Mouse (Mus musculus): ENCODE data around the gene Trnt1. TPM values are rescaled to one million over a fixed set of nuclear protein-coding genes. Genes with fewer than 3 reads are reported as not detected.
A peak's percentile ranks its signal among the peaks of the same experiment; 100 is the strongest.

Trnt1 gene
- polyA plus RNA-seq, 1 experiment from 2014 or later = 60.7 TPM

DNA sequence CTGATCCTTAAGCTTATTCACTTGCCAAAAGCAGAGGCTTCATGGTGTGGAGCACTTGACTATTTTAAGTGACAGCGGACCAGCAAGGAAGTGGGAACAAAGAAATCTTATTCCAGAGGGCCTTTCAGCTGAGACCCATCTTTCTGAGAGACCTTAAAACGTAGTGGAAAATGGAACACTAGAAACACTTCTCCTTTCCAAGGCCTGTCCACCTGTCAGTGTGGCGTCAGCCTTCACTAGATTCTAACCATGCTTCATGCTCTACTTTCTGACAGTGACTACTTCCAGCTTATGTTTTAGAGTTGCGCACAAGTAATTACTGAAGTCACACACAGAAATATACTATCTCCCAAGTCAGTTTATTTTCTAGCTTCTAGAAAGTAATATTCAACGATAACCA lies 23.6 kb downstream of the Trnt1 start:
- ATAC-seq (ENCODE audit: low FRiP score) = no peak

DNA sequence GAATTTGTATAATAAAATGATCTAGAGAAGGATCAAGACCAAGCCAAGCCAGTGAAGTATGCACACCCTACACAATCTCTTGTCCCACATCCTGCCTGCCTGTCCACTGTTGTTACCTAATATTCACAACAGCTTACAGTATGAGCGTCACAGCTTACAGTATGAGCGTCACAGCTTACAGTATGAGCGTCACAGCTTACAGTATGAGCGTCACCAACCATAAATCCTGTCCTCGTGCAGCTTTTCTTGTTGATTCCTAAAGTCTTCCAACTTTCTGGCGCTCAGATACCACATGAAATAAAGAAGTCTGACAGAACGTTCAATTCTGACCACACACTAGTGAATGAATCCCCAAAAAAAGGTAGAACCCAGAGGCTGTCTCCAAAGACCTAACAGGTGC lies 24.2 kb downstream of the Trnt1 start:
- Histone ChIP-seq H3K9ac (replicated peaks) (no peak overlapping the region), H3K4me2 (no peak overlapping the region), H3K27ac (replicated peaks) (no peak overlapping the region), H3K36me3 (peaks cover 35% of the 10 kb centered on the region), H3K4me3 (replicated peaks) (no peak overlapping the region), H3K4me1 (no peaks in the 10 kb centered on the region; the same call in 1 of the 2 replicates), H3K9me3 (replicated peaks) (no peaks in the 10 kb centered on the region), H3K27me3 (replicated peaks) (no peaks in the 10 kb centered on the region)
- WGBS = 96% methylated on average over 7 of the region's 7 CpGs
- ATAC-seq (ENCODE audit: low FRiP score) = no peak

More for the DNA sequence above, 23.6 kb downstream of the Trnt1 start:
- Histone ChIP-seq H3K27ac (replicated peaks) (no peak overlapping the region), H3K27me3 (replicated peaks) (no peaks in the 10 kb centered on the region), H3K4me2 (no peak overlapping the region), H3K9ac (replicated peaks) (no peak overlapping the region), H3K4me1 (no peaks in the 10 kb centered on the region), H3K9me3 (replicated peaks) (no peaks in the 10 kb centered on the region), H3K36me3 (peaks cover 38% of the 10 kb centered on the region), H3K4me3 (replicated peaks) (no peak overlapping the region)
- 96% methylated on average over 5 of the region's 5 CpGs for whole genome bisulfite sequencing

DNA sequence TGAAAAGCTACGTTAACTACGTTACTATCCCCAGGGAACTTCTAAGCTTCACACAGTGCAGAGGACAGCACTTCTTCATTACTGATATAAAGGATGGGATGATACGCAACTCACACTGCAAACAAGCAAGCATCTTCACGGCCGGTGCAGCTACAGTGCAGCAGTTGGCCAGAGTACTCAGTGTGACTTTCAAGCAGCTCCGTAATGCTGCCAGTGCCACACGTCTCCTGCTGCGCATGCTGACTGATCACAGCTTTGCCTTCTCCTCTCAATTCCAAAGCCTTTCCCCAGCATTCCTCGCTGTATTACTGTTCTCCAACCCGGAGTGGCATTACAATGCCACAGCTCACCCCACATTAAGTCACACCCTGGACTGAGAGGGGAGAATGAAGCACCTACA lies 24.7 kb downstream of the Trnt1 start:
- no peak for ATAC-seq (ENCODE audit: low FRiP score)
- Histone ChIP-seq H3K4me2 (no peak overlapping the region), H3K9ac (replicated peaks) (no peak overlapping the region), H3K4me3 (replicated peaks) (no peak overlapping the region), H3K9me3 (replicated peaks) (no peaks in the 10 kb centered on the region), H3K4me1 (peaks cover 5% of the 10 kb centered on the region), H3K36me3 (peaks cover 35% of the 10 kb centered on the region), H3K27me3 (replicated peaks) (no peaks in the 10 kb centered on the region), H3K27ac (replicated peaks) (no peak overlapping the region)
- WGBS = 93% methylated on average over 10 of the region's 10 CpGs

DNA sequence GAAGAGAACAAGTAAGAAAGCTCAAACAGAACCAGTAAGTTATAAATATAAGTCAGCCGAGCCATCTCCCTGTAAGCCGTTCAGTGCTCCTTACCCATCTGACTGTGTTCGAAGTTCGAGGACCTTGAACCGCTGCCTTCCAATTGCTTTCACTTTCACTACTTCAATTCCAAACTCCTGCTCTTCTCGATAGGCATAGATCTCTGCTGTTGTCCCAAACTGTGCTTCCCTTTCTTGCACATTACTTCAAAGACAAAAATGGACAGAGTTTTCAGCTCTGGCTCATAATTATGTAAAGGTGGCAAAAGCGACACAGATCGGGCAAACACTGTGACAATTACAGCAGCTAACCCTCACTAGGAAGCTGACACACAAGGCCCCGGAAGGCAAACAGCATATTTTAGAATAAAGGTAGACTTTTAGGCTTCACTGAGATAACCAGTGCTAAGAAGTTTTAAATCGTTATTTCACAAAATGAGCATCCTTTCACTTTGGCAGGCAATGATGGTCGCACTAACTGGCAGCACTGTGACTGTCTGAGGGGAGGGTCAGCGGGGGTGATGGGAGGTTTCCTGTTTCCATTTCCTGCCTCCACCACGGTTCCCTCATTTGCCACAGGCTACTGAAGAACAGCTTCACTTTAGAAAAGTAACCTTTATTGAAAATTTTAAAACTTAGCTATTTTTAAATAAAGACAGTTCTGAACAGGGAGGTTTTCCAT lies 25.3 kb downstream of the Trnt1 start:
- Histone ChIP-seq H3K4me2 (no peak overlapping the region), H3K9me3 (replicated peaks) (no peaks in the 10 kb centered on the region), H3K27me3 (replicated peaks) (no peaks in the 10 kb centered on the region), H3K4me1 (peaks cover 11% of the 10 kb centered on the region), H3K36me3 (peaks cover 35% of the 10 kb centered on the region), H3K9ac (replicated peaks) (no peak overlapping the region), H3K4me3 (replicated peaks) (no peak overlapping the region), H3K27ac (replicated peaks) (no peak overlapping the region)
- 92% methylated on average over 13 of the region's 13 CpGs for WGBS
- ATAC-seq (ENCODE audit: low FRiP score) = no peak

DNA sequence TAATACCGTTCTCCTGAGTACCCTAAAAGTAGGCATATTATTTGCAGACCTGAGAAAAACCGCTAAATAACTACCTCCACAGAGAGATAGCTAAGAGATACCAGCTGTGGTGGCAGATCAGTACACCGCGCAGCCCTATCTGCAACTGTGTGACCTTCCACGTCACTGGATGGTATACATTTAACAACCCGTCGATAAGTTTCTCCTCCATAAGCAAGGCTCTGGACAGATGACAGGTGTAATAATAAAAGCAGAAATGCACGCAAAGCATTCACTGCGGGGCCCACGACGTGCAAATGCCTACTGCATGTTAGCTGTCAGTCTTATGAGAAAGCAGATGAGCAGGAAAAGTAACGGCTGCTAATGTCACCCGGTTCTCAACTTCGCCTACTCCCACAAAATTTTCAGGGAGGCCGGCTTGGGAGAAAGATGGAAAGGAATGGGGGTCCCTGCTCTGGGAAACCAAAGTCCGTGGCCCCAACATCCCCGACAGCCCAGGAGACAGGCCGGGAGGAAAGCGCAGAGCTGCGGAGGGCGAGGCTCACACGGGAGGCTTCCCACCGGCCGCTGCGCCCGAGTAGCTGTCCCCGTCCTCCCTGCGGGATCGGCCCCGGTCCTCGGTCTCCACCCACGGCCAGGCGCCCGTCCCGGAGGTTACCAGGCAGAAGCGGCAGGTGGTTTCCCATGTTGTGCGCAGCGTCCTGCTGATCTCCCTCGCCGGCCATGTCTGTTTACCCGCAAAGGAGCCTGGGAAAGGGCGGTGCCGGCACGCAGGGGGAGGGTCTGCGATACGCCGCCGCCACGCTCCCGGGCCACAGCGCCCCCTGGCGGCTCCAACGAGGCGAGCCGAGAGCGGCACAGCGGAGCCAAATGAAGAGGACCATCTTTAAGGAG lies 30.7 kb downstream of the Trnt1 start, which contains the start of gene Crbn:
TSS of gene Crbn (minus strand) at position 745 of the 894 bp plus-strand sequence.
- Histone ChIP-seq H3K4me3 (replicated peaks) (peak within 1 kb of the TSS; percentile 89), H3K4me2 (peak within 1 kb of the TSS; percentile 83), H3K27ac (replicated peaks) (peak within 1 kb of the TSS; percentile 60; the same call in 1 of the 2 replicates), H3K4me1 (peaks cover 17% of the 10 kb centered on the region), H3K27me3 (replicated peaks) (no peaks in the 10 kb centered on the region), H3K9me3 (replicated peaks) (no peaks in the 10 kb centered on the region), H3K36me3 (peaks cover 7% of the 10 kb centered on the region; the same call in 1 of the 2 replicates), H3K9ac (replicated peaks) (peak within 1 kb of the TSS; percentile 78)
- WGBS = 2% methylated on average over 57 of the region's 57 CpGs
- ATAC-seq (ENCODE audit: low FRiP score) = peak; percentile 94

DNA sequence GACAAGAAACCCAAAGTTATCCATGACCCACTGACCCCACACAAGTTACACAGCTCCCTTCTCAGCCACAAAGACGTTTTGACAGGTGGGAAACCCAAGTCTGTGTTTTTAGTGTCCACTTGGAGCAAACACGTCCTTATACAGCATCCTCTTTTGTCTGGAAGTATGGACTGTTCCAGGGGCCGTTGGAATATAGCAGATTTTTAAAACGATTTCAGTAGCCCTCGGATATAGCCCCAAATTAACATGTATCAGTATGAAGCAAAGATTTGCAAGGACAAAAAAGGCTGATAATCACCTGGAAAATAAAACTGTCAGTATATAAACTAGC lies 31.3 kb downstream of the Trnt1 start:
- Histone ChIP-seq H3K4me1 (peaks cover 17% of the 10 kb centered on the region), H3K9me3 (replicated peaks) (no peaks in the 10 kb centered on the region), H3K9ac (replicated peaks) (no peak overlapping the region), H3K4me3 (replicated peaks) (peak overlapping the region; percentile 89), H3K27ac (replicated peaks) (no peak overlapping the region), H3K27me3 (replicated peaks) (no peaks in the 10 kb centered on the region), H3K4me2 (peak overlapping the region; percentile 83), H3K36me3 (0 out of 2 replicates have a peak, but pooled peaks cover 3% of the 10 kb centered on the region)
- 58% methylated on average over 5 of the region's 5 CpGs for WGBS
- peak; percentile 35; the same call in 1 of the 2 replicates for ATAC-seq (ENCODE audit: low FRiP score)

DNA sequence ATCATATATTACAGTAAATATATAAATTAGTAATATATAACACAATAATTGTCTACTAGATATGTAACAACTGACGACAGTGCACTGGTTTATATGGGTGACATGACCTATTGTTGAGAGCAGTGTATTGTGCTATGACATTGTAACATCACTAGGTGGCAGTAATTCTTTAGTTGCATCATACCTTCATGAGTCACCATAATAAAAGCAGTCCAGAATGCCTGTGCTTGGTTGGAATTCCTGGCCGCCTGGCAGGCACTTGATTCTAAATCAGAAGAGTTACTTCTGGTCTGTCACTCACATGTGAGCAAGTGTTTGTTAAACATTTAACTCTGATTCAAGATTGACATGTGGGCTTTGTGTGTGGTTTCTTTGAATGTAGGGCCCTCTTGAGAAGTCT lies 36.0 kb downstream of the Trnt1 start:
- Histone ChIP-seq H3K27ac (replicated peaks) (no peak overlapping the region), H3K4me1 (peaks cover 3% of the 10 kb centered on the region; the same call in 1 of the 2 replicates), H3K27me3 (replicated peaks) (no peaks in the 10 kb centered on the region), H3K36me3 (no peaks in the 10 kb centered on the region), H3K9ac (replicated peaks) (no peak overlapping the region), H3K4me3 (replicated peaks) (no peak overlapping the region), H3K4me2 (no peak overlapping the region), H3K9me3 (replicated peaks) (no peaks in the 10 kb centered on the region)
- WGBS = 17% methylated on average over 2 of the region's 2 CpGs
- ATAC-seq (ENCODE audit: low FRiP score) = no peak

DNA sequence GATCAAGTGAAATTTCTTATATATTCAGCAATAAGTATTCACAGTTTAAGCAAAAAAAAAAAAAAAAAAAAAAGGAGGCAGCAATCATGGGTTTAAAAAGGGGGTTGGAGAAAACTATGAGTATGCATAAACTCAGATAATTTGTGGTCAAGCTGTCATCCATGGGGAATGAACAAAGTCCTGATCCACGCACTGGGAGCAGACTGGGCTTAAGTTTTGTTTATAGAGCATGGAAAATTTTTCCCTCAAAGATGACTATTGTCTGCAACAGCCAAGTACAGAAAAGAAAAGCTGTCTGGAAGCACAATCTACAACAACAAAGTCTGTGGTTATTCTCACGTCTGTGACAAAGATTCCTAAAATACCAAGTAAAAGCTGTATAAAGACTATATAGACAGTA lies 40.2 kb downstream of the Trnt1 start:
- no peak for ATAC-seq (ENCODE audit: low FRiP score)
- 74% methylated on average over 2 of the region's 2 CpGs for WGBS
- Histone ChIP-seq H3K9me3 (replicated peaks) (no peaks in the 10 kb centered on the region), H3K27me3 (replicated peaks) (no peaks in the 10 kb centered on the region), H3K9ac (replicated peaks) (no peak overlapping the region), H3K4me3 (replicated peaks) (no peak overlapping the region), H3K4me2 (no peak overlapping the region), H3K4me1 (no peaks in the 10 kb centered on the region), H3K27ac (replicated peaks) (no peak overlapping the region), H3K36me3 (no peaks in the 10 kb centered on the region)

DNA sequence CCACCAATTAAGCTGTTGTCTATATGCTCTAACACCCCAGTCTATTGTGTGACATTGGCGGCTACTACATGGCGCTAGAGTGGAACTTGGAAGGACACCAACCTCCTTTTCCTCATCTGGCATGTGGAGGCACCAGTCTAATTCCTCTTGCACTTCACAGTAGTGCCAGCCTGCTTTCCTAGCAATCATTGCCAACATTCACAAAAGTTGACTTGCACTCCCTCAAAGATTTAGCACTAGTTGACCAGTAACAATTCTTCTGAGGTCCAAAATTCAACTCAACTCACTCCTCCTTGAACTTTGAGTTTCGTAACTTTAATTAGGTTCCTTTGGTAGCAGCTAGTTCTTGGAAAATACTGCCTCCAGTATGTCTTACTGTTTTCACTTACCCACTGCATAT lies 41.8 kb downstream of the Trnt1 start:
- Histone ChIP-seq H3K27ac (replicated peaks) (no peak overlapping the region), H3K36me3 (no peaks in the 10 kb centered on the region), H3K4me1 (no peaks in the 10 kb centered on the region), H3K9me3 (replicated peaks) (no peaks in the 10 kb centered on the region), H3K4me3 (replicated peaks) (no peak overlapping the region), H3K4me2 (no peak overlapping the region), H3K27me3 (replicated peaks) (no peaks in the 10 kb centered on the region), H3K9ac (replicated peaks) (no peak overlapping the region)
- WGBS = 95% methylated on average over 3 of the region's 3 CpGs
- no peak for ATAC-seq (ENCODE audit: low FRiP score)

DNA sequence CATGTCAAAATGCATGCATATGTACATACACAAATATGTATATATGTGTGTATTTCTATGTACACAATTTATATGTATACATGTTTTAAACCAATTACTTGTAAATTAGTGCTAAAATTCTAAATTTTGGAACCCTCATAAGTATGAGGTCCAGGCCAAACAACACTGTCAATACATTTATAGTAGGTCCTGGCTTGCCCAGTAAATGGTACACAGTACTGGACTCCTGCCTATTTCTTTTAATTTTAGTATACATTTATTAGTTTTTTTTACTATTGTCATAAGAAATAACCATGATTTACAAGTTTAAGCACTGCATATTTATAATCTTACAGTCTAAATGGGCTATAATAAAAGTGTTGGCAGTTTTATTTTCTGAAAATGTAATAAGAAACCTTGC lies 50.3 kb downstream of the Trnt1 start:
- H3K36me3 ChIP-seq = no peaks in the 10 kb centered on the region
- H3K27ac ChIP-seq (replicated peaks) = no peak overlapping the region
- H3K4me3 ChIP-seq (replicated peaks) = no peak overlapping the region
- H3K4me2 ChIP-seq = no peak overlapping the region
- H3K4me1 ChIP-seq = 0 out of 2 replicates have a peak, but pooled peaks cover 3% of the 10 kb centered on the region
- ATAC-seq (ENCODE audit: low FRiP score) = no peak
- no peaks in the 10 kb centered on the region for H3K9me3 ChIP-seq (replicated peaks)
- no peaks in the 10 kb centered on the region for H3K27me3 ChIP-seq (replicated peaks)
- H3K9ac ChIP-seq (replicated peaks) = no peak overlapping the region

DNA sequence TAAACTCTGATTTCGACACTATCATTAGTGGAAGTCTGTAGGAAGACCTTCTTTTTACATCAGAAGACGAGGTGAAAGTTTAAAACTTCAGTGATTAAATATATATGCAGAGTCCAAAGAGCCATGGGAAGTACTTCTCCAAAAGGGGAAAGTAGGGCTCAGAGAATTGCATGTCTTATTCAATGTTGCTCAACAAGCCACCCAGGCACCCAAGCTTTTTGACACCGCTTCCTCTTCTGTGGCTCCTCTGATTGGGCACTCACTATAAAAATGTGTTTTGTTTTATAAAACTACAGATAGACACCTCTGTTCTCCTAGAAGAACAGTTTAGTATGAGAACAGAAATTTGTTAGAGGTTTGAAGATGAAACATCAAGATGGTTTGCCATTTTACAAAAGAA lies 51.0 kb downstream of the Trnt1 start:
- Histone ChIP-seq H3K36me3 (no peaks in the 10 kb centered on the region), H3K9me3 (replicated peaks) (no peaks in the 10 kb centered on the region), H3K27me3 (replicated peaks) (no peaks in the 10 kb centered on the region), H3K27ac (replicated peaks) (no peak overlapping the region), H3K4me3 (replicated peaks) (no peak overlapping the region), H3K9ac (replicated peaks) (no peak overlapping the region), H3K4me2 (no peak overlapping the region), H3K4me1 (0 out of 2 replicates have a peak, but pooled peaks cover 3% of the 10 kb centered on the region)
- 77% methylated on average over 3 of the region's 3 CpGs for WGBS
- ATAC-seq (ENCODE audit: low FRiP score) = no peak

DNA sequence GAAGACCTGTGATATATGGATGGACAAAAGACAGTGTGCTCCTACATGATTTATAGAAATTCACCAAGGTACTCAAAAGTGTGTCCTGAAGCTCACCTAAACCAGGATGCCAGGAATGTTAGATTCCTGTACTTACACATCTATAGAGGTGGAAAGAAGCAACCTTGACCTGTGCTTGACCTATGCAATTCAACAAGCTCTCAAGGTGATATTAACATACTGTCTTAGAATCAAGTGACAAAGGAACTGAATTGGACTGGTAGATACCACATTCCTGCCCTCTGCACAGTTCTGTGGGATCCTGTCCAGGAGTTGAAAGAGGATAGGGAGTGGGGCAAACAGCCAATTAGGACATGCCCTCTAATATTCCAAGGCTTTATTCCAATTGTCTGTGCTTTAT lies 51.6 kb downstream of the Trnt1 start:
- Histone ChIP-seq H3K4me3 (replicated peaks) (no peak overlapping the region), H3K9me3 (replicated peaks) (no peaks in the 10 kb centered on the region), H3K4me1 (0 out of 2 replicates have a peak, but pooled peaks cover 3% of the 10 kb centered on the region), H3K9ac (replicated peaks) (no peak overlapping the region), H3K27ac (replicated peaks) (no peak overlapping the region), H3K4me2 (no peak overlapping the region), H3K36me3 (no peaks in the 10 kb centered on the region), H3K27me3 (replicated peaks) (no peaks in the 10 kb centered on the region)
- ATAC-seq (ENCODE audit: low FRiP score) = no peak
